Mouse (Mus musculus) heart, postnatal 0 days (tissue): ENCODE measurements around the gene Ccdc181. TPM values are rescaled to one million over a fixed set of nuclear protein-coding genes. Genes with fewer than 3 reads are reported as not detected.

Experiments used
- ATAC-seq: fragments of 200-750 bp; cut with Nextera tagmentation; 2 replicates; pipeline ENCODE4 v1.8.0; 2017; ENCODE audit warnings: low read depth, moderate number of reproducible peaks, moderate library complexity; ENCODE audit not compliant: insufficient read depth
- DNase-seq: peaks from one replicate; pipeline ENCODE4 v3.0.0-alpha.2; 2016; ENCODE audit warnings: low spot score
- H3K27ac ChIP-seq: fragments of 300-500 bp; sonication (generic); 2 replicates; pipeline ENCODE4 v1.5.1; 2014; ENCODE audit warnings: low read depth, mild to moderate bottlenecking
- H3K27me3 ChIP-seq: fragments of 300-500 bp; sonication (generic); 2 replicates; pipeline ENCODE4 v1.6.1; 2014; ENCODE audit warnings: low read length, mixed read lengths; ENCODE audit not compliant: control insufficient read depth, insufficient read depth
- H3K36me3 ChIP-seq: fragments of 300-500 bp; sonication (generic); replicated peaks from 2 replicates; pipeline ENCODE4 v1.6.1; 2014; ENCODE audit warnings: low read length, mixed read lengths; ENCODE audit not compliant: control insufficient read depth, insufficient read depth
- H3K4me1 ChIP-seq: fragments of 300-500 bp; sonication (generic); 2 replicates; pipeline ENCODE4 v1.6.1; 2014; ENCODE audit warnings: antibody characterized with exemption; ENCODE audit not compliant: control insufficient read depth, insufficient read depth
- H3K4me2 ChIP-seq: fragments of 300-500 bp; sonication (generic); 2 replicates; pipeline ENCODE4 v1.6.1; 2014; ENCODE audit warnings: low read depth, mild to moderate bottlenecking, low read length, moderate library complexity
- H3K4me3 ChIP-seq: fragments of 300-500 bp; sonication (generic); 2 replicates; pipeline ENCODE4 v1.5.1; 2014; ENCODE audit warnings: low read depth, low read length
- H3K9ac ChIP-seq: fragments of 300-500 bp; sonication (generic); replicated peaks from 2 replicates; pipeline ENCODE4 v1.6.1; 2014; ENCODE audit warnings: low read depth, low read length, mixed read lengths
- H3K9me3 ChIP-seq: fragments of 300-500 bp; sonication (generic); replicated peaks from 2 replicates; pipeline ENCODE4 v1.6.1; 2016; ENCODE audit warnings: low read length; ENCODE audit not compliant: control insufficient read depth
- CTCF ChIP-seq: IDR thresholded peaks from 2 replicates; pipeline ENCODE4 v1.5.1; 2016; ENCODE audit warnings: antibody characterized with exemption, control low read depth, low read depth
- EP300 ChIP-seq: IDR thresholded peaks from 2 replicates; pipeline ENCODE4 v1.6.1; 2016; ENCODE audit warnings: antibody characterized with exemption, low read depth
- WGBS: fragments of 180-500 bp; shearing (Covaris S2); extraction: QIAGEN DNeasy Blood & Tissue Kit; methylation state at CpG from one replicate; pipeline ENCODE4 v1.1.7; 2014; 5-methylcytosine and 5-hydroxymethylcytosine counted together
- polyA plus RNA-seq: library from polyadenylated mRNA; unstranded; fragments of >200 nt; fragmentation: Nextera tagmentation; extraction: Ambion mirVana; gene quantifications from 2 replicates; pipeline ENCODE4 v1.2.1, GENCODE M21; 2015
- total RNA-seq: library from RNA; depleted of rRNA; stranded (reverse); fragments of >200 nt; gene quantifications from 2 replicates; pipeline ENCODE4 v1.2.3, GENCODE M21; 2014; ENCODE audit warnings: low replicate concordance; rRNA removed

Ccdc181 gene
- total and polyA plus RNA-seq, 2 experiments from 2014 or later: 1.1 to 9.8 TPM

- no peak overlapping the region for H3K9ac ChIP-seq
- H3K9me3 ChIP-seq: no peaks in the 10 kb centered on the region
- DNase-seq (no peak), ATAC-seq (no peak)
- H3K27ac ChIP-seq: no peak overlapping the region
- TF ChIP-seq EP300 (no peak), CTCF (no peak)
- H3K4me2 ChIP-seq: no peak overlapping the region
- no peaks in the 10 kb centered on the region for H3K36me3 ChIP-seq
- H3K27me3 ChIP-seq: no peaks in the 10 kb centered on the region
- no peak overlapping the region for H3K4me3 ChIP-seq
- no peaks in the 10 kb centered on the region for H3K4me1 ChIP-seq
- 79% methylated on average over 3 of the region's 3 CpGs for WGBS
These were observed 60.0 kb downstream of the Ccdc181 start for GRCm38 (mm10) chr1:164335435-164335834.

DNA sequence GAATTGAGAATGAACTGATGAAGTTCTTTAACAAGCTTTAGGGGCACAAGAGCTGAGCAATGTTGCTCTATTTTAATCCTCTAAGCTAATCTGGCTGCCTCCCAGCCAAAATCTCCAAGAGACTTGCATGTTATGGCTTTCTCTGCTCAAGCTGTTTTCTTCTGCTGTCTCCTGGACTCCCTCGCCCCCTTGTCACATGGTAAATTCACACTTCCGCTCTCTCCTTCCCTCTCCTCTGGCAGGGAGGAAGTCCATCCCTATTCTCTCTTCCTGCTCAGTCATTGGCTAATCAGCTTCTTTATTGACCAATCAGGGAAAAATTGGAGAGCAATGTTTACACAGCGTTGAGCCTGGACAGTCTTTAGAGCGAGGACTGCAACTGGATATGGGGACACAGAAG lies 60.5 kb downstream of the Ccdc181 start:
- Histone ChIP-seq H3K27me3 (no peaks in the 10 kb centered on the region), H3K4me1 (no peaks in the 10 kb centered on the region), H3K36me3 (no peaks in the 10 kb centered on the region), H3K27ac (no peak overlapping the region), H3K4me3 (no peak overlapping the region), H3K9ac (no peak overlapping the region), H3K4me2 (no peak overlapping the region), H3K9me3 (no peaks in the 10 kb centered on the region)
- WGBS: 75% methylated on average over 4 of the region's 4 CpGs
- DNase-seq: no peak
- ATAC-seq: no peak
- TF ChIP-seq CTCF: no peak
- no peak for TF ChIP-seq EP300

Other genes starting within 250 kb of the Ccdc181 start
- 3.7 and 6.1 TPM in 2 replicates for gene Sele, start 227.4 kb upstream of the Ccdc181 start, total RNA-seq
- gene Sele, start 227.4 kb upstream of the Ccdc181 start, polyA plus RNA-seq: 2.1 and 2.4 TPM in 2 replicates
- gene Sell, start 213.6 kb upstream of the Ccdc181 start, total RNA-seq: 0.50 TPM in 1 of 2 replicates, not detected in the other
- gene Sell, start 213.6 kb upstream of the Ccdc181 start, polyA plus RNA-seq: 0.18 and 0.44 TPM in 2 replicates
- gene Selp, start 160.3 kb upstream of the Ccdc181 start, total RNA-seq: 1.3 TPM in 1 of 2 replicates, not detected in the other
- gene Selp, start 160.3 kb upstream of the Ccdc181 start, polyA plus RNA-seq: 0.38 and 0.51 TPM in 2 replicates
- 0.27 TPM in 1 of 2 replicates, not detected in the other for gene F5, start 123.7 kb upstream of the Ccdc181 start, total RNA-seq
- gene F5, start 123.7 kb upstream of the Ccdc181 start, polyA plus RNA-seq: 0.05 TPM in 2 replicates
- gene Slc19a2, start 26.5 kb upstream of the Ccdc181 start, total RNA-seq: 7.6 and 10.6 TPM in 2 replicates
- 5.0 and 5.3 TPM in 2 replicates for gene Slc19a2, start 26.5 kb upstream of the Ccdc181 start, polyA plus RNA-seq
- gene Nme7, start 28.5 kb downstream of the Ccdc181 start, total RNA-seq: 9.0 and 12.9 TPM in 2 replicates
- gene Nme7, start 28.5 kb downstream of the Ccdc181 start, polyA plus RNA-seq: 10.5 and 11.3 TPM in 2 replicates
- gene Blzf1, start 31.9 kb downstream of the Ccdc181 start, total RNA-seq: 3.9 and 16.3 TPM in 2 replicates
- gene Blzf1, start 31.9 kb downstream of the Ccdc181 start, polyA plus RNA-seq: 27.3 and 27.6 TPM in 2 replicates
- 149 and 175 TPM in 2 replicates for gene Atp1b1, start 182.8 kb downstream of the Ccdc181 start, total RNA-seq
- gene Atp1b1, start 182.8 kb downstream of the Ccdc181 start, polyA plus RNA-seq: 308 TPM in 2 replicates